Mouse (Mus musculus) cerebellum, adult 8-10 months (tissue): ENCODE measurements around the gene Plekhg3.

Experiments used
- DNase-seq: peaks from one replicate; pipeline ENCODE4 v3.0.0; 2022

Plekhg3 gene

DNA sequence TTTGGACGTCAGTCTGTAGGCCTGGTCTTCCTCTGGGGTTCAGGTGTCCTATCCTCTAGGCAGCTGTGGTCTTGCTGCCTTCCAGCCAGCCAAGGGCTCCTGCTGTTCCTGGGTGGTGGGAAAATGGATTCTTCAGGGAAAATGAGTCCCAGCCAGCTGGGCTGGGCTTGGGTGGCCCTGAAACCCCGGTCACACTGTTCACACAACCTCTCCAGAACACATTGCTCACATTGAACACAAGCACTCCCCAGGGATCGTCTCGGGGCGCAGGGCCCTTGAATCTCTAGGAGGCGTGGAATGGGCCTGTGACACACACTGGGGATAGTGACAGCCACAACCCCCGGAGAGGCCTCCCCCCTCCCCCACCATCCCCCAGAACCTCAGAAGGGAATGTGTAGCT lies 23.2 kb downstream of the Plekhg3 start:
- DNase-seq = no peak

GRCm38 (mm10) chr12:76554392-76554791 lies 23.7 kb downstream of the Plekhg3 start:
- no peak for DNase-seq

DNA sequence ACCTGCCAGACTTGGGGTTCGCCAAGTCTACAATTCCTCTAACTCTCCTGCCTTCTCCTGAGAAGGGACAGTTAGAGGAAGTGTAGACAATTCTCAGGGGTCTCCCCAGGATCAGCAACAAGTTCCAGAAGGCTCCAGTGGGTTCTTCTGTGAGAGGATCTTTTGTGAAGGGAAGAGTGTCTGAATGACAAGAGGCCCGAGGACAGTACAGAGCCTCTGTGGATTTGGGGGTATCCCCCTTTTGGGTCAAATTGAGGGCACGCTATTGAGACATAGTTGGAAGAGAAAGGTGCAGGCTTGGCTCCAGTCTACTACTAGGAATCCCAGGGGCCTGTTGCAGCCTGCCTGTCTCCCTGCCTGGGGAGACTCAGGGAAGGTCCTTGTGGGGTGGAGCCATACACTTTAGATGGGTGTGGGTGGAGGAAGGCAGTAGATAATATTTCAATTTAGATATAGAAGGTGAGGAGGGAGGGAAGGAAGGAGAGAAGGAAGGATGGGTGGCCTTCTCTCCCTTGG lies 24.2 kb downstream of the Plekhg3 start:
- DNase-seq = no peak

- no peak for DNase-seq
These were observed 25.5 kb downstream of the Plekhg3 start for GRCm38 (mm10) chr12:76556187-76556586.

- no peak for DNase-seq
These were observed 26.2 kb downstream of the Plekhg3 start for GRCm38 (mm10) chr12:76556745-76557389.

GRCm38 (mm10) chr12:76558206-76558605 lies 27.5 kb downstream of the Plekhg3 start:
- no peak for DNase-seq

GRCm38 (mm10) chr12:76562196-76562595 lies 31.5 kb downstream of the Plekhg3 start:
- no peak for DNase-seq

DNA sequence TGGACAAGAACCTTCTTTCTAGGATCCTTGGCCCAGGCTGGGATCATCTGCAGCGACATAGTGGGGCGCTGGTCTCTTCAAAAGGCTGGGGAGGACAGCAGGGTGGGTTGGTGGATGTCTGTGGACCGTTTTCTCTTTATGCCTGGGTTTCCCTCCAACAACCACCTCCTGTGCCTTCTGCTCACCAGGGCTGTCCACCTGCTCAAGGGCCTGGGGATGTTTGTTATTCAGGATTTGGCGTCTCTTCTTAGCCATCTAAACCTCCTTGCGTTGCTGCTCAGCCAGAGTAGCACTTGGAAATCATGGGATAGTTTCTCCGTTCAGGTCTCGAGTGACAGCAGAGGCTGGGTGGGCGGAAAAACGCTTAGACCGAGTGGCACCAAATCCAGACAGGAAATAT lies 35.6 kb downstream of the Plekhg3 start:
- DNase-seq = no peak

DNA sequence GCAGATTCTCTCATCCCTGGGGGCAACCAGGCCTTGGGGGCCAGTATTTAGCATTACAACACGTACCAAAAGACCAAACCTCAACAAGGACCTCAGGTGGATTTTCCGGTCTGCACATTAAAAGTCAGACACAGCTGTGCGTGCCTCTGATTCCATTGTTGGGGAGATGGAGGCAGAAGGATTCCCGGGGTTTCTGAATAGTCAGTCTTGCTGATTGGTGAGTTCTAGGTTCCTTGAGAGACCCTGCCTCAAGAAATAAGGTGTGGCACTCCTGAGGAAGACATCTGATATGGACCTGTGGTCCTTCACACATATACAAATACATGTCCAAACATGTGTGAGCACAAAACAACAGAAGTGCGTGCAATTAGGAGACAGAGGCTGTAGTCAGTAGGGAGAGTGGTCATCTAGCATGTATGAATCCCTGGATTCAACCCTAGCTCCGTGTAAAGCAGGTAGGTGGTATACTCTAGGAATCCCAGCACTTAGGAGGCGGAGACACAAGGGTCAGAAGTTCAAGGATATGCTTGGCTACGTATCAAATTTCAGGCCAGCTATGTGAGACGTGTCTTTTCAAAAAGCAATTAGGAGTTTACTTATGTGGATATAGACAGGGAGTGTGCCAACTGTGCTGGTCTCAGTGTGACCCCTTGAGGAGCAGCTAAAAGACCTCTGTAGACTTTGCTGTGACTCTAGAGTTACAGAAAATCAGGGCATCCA lies 39.7 kb downstream of the Plekhg3 start:
- DNase-seq = no peak

DNA sequence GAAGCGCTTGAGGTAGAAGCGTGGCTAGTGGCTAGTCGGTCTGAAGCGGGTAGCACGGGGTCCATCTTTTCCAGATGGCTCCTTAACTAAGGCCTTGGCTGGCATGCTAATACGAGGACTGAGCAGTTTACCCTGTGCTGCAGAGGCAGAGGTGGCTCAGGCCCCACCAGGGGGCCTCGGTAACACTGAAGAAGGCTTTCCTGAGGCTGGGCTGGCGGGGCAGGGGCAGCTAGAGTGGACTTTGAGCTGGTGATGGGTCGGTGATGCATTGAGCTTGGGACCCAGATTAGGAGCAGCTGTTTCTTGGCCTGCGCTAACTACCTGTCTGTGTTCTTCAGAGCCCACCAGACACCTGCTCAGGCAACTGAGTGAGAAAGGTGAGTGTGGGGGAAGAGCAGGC lies 40.6 kb downstream of the Plekhg3 start:
- no peak for DNase-seq

DNA sequence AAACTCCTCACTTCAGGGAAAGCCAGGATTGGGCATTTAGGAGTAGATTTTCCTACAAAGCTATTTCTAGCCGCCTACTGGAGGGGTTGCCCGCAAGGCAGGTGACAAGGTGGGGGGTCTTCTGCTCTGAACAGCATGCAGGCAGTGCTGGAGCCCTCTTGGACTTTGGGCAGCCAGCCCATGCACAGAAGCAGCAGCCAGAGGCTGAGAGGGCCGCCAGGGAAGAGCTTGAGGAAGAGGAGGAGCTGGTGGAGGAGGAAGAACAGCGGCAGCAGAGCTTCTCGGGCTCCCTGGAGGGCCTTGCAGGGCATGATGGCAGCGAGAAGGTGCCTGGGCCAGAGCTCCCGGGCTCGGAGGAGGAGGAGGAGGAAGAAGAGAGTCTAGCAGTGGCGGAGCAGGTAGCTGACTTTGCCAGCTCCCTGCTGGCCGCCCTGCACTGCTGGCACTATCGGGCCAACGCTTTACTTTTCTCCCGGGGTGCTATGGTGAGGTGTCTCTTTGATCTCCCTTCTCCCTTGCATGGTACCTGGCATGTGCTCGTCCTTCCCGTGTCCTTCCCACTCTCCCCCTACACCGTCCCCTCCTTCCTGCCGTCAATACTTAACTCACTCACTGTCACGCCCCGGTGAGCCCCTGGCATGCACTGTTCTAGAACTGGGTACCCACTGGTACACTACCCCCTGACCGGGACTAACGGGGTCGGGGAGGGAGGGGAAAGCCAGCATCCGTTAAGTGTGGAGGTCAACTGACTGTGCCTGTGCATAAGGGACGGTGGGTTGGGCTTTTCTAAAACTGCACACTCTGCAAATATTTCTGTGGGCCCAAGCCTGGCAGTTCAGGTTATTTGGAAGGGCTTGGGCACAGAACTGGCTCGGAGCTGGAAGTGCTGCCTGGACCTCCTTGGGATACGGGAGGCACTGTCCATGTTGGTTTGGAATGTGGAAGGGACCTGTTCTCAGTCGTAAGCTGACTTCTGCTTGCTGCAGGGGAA lies 41.9 kb downstream of the Plekhg3 start:
- DNase-seq = no peak

GRCm38 (mm10) chr12:76573381-76573780 lies 42.7 kb downstream of the Plekhg3 start:
- no peak for DNase-seq

DNA sequence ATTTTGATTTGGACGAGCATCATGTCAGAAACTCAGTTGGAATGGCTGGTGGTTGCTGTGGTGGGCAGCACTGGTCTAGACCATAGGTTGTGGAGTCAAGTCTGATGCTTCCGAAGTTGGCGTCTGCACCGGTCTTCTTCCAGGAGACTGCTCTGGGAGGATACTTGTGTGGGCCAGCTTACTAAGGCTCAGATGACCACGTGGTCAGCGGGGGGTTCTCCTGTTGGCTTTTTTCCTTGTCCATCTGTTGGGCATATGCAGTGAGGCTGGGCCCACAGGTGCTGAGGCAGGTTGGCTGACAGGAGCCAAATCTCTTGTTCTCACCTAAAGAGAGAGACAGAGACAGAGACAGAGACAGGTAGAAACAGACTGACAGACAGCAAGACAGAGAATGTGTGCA lies 44.1 kb downstream of the Plekhg3 start:
- peak; percentile 90 for DNase-seq

DNA sequence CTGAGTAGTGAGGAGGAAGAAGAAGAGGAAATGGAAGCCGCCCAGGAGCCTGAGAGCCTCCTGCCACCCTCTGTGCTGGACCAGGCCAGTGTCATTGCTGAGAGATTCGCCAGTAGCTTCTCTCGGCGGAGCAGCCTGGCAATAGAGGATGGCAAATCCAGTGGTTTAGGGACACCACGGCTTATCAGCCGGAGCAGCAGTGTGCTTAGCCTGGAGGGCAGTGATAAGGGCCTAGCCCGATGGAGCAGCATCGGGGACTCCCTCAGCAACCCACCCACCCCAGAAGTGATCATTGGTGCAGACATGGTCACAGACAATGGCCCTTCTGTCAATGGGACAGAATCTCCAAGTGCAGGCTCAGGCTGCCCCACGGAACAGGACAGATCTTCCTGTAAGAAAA lies 45.4 kb downstream of the Plekhg3 start:
- no peak for DNase-seq

DNA sequence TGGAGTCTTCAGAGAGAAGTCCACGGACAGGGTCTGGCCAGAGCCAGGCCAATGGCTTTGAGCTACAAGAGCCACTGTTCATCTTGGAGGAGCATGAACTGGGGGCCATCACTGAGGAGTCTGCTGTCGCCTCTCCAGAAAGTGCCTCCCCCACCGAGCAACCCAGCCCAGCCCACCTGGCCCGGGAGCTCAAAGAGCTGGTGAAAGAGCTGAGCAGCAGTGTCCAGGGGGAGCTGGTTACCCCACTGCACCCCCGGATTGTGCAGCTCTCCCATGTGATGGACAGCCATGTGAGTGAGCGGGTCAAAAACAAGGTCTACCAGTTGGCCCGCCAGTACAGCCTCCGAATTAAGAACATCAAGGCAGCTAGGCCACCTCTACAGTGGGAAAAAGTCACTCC lies 46.1 kb downstream of the Plekhg3 start:
- no peak for DNase-seq

DNA sequence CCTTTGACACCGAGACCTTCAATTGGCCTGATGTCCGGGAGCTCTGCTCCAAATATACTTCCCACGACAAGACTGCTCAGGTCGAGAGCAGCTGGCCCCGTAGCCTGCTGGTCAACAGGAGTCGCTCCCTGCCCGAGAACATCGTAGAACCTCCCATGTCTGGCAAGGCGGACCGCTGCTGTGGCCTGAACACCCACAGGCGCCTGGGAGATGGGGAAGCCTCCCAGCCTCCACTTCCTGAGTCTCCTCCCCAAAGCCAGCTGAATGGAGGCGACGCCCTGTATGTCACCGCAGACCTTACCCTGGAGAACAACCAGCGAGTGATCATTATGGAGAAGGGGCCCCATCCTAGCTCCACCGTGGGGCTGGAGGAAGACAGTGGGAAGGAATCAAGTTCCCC lies 47.2 kb downstream of the Plekhg3 start:
- no peak for DNase-seq

GRCm38 (mm10) chr12:76578465-76578864 lies 47.8 kb downstream of the Plekhg3 start:
- no peak for DNase-seq

DNA sequence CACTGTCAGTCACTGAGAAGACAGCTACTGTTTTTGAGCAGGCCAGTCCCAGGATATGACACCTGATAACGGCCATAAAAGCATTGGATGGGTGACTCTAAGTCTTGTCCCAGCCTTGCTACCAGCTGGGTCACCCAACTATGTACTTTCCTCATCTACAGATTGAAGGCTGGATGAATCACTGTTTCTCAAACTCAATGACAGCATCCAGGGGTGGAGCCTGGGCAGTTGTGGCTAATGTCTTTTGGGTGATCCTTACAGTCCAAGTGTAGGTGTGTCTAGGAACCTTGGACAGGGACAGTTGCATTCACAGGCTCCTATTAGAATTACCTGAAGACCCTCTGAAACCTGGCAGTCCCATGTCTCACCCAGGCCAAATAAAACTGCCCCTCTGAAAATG lies 49.1 kb downstream of the Plekhg3 start:
- DNase-seq = no peak

DNA sequence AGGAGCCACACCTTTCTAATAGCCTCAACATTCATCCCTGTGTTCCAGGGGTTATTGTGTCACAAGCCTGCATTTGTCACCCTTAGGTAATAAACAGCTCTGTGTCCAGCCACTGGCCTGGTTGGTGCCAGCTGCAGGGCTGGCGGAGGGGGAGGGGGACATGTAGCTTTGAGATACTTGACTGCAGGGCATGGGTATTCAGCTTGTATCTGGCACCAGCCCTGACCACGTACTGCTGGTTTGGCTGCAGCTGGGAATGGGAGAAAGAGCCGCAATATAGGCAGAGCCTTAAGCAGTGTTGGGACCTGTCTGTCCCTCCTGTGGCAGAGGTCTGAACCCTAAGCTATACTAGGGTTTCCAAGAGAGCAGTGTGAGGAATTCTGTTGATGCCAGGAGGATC lies 51.4 kb downstream of the Plekhg3 start:
- no peak for DNase-seq

DNA sequence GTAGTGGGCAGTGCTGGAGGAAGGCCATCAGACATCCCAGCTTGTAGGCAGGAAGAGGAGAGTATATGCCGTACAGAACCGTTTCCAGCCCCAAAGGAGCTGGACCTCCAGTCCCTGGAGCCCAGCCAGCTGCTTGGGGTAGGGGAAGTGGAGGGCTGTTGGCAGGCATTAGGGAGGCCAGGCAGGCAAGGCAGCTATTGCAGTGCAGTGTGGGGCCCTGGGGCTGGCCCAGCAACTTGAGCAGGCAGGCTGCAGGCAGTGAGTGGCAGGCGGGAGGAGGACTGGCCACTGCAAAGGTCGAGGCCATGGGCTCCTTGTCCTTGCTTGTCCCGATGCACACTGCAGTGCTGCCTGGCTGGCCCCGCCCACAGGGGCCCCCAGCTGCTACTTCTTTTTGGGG lies 52.1 kb downstream of the Plekhg3 start:
- no peak for DNase-seq

DNA sequence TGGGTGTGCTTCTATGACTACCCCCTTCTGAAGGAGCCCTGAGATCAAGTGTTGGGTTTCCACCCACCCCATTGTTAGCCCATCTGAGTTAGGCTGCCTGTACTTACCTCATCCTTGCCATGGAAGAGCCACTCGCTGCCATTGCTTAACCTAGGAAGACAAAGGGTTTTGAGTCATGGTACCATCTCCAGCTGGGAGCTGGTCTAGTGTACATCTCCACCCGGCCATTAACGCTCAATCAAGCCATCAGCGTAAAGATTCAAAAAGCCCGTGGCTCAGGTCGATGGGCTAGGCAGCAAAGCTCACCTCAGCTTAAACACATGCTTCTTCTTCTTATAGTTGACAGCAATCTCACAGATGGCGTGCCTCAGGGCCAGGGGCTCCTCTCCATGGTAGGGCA lies 52.8 kb downstream of the Plekhg3 start:
- no peak for DNase-seq

- DNase-seq = no peak
These were observed 54.3 kb downstream of the Plekhg3 start for GRCm38 (mm10) chr12:76585028-76585427.

GRCm38 (mm10) chr12:76587357-76587756 lies 56.7 kb downstream of the Plekhg3 start:
- DNase-seq = no peak
